Mouse (Mus musculus) liver, embryonic 14.5 days (tissue): ENCODE measurements around the gene Pnmt.

ENCODE experiments used
- CTCF ChIP-seq: IDR thresholded peaks from 2 replicates; pipeline ENCODE4 v1.5.1; 2016; ENCODE audit warnings: antibody characterized with exemption, low read depth, control low read depth
- EP300 ChIP-seq: IDR thresholded peaks from 2 replicates; pipeline ENCODE4 v1.6.1; 2016; ENCODE audit warnings: antibody characterized with exemption, low read depth

DNA sequence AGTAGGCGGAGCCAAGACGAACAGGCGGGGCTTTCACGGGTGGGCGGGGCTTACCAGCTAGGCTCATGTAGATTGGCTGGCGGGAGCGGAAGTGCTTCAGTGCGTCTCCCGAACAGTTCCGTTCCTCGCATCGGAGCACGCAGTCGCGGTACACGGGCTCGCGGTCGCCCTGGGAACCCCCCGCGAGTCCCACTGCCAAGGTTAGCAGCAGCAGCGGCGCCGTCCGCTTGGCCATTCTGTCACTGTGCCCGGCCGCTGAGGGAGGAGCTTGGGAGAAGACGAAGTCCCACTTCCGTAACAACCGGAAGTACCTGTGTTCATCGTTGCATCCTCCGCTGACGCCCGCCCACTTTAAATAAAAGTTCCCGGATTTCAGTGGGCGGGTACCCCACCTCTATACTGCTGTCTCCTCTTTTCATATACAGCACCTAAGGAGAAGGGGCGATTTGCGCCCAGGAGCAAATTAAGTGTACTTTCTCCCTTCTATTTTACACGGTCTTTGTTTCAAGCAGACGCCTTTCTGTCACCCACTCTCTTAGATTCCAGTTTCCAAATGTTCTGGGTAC lies 14.0 kb downstream of the Pnmt start, which contains the start of gene Pgap3:
- TF ChIP-seq EP300 = no peak
- TF ChIP-seq CTCF = no peak
